Mouse (Mus musculus): ENCODE results near the gene Yipf1. TPM values are rescaled to one million over a fixed set of nuclear protein-coding genes. Genes with fewer than 3 reads are reported as not detected.

Gene Yipf1
- polyA plus RNA-seq, 1 experiment from 2014 or later = 35.9 TPM

DNA sequence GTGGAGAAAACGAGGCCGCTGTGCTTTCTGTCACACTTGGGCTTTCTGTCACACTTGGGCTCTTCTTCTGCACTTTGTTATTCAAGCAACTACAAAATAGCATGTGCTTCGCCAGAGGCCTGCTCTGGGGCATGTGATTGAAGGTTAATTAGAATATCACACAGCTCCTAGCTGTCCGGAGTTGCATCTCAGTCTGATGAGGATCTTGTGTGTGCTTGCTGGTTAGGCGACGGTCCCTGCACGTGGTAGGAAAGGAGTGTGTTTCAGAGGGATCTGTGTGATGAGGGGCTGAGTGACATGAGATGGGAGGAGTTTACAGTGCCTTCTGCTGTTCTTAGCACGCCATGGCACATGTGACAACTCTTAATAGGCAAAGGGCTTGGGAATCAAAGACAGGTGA lies 73.3 kb downstream of the Yipf1 start:
- H3K4me3 ChIP-seq (ENCODE audit: low read depth, low read length) = no peak overlapping the region
- TF ChIP-seq CTCF (IDR thresholded peaks at IDR 0.05; ENCODE audit: low read depth) = no peak
- TF ChIP-seq EP300 (IDR thresholded peaks at IDR 0.05; ENCODE audit: low read depth) = no peak
- no peaks in the 10 kb centered on the region for H3K9me3 ChIP-seq (ENCODE audit: low read length)
- 88% methylated on average over 8 of the region's 8 CpGs for WGBS (ENCODE audit: insufficient replicate concordance)
- DNase-seq = no peak
- H3K27me3 ChIP-seq (ENCODE audit: insufficient read depth, low read length) = no peaks in the 10 kb centered on the region
- no peaks in the 10 kb centered on the region for H3K4me1 ChIP-seq (ENCODE audit: insufficient read depth)
- no peak for ATAC-seq
- H3K9ac ChIP-seq (replicated peaks) = no peak overlapping the region
- peaks cover 65% of the 10 kb centered on the region for H3K36me3 ChIP-seq (replicated peaks; ENCODE audit: insufficient read depth, low read length)
- H3K4me2 ChIP-seq (ENCODE audit: low read depth, low read length) = no peak overlapping the region
- no peak overlapping the region for H3K27ac ChIP-seq (ENCODE audit: low read depth)

GRCm38 (mm10) chr4:107388291-107388690 lies 74.1 kb downstream of the Yipf1 start:
- Histone ChIP-seq H3K9me3 (ENCODE audit: low read length) (no peaks in the 10 kb centered on the region), H3K36me3 (replicated peaks; ENCODE audit: insufficient read depth, low read length) (peaks cover 59% of the 10 kb centered on the region), H3K4me1 (ENCODE audit: insufficient read depth) (no peaks in the 10 kb centered on the region), H3K4me3 (ENCODE audit: low read depth, low read length) (no peak overlapping the region), H3K4me2 (ENCODE audit: low read depth, low read length) (no peak overlapping the region), H3K27ac (ENCODE audit: low read depth) (no peak overlapping the region), H3K9ac (replicated peaks) (no peak overlapping the region), H3K27me3 (ENCODE audit: insufficient read depth, low read length) (no peaks in the 10 kb centered on the region)
- DNase-seq (no peak), ATAC-seq (peak; percentile 80)
- TF ChIP-seq CTCF (IDR thresholded peaks at IDR 0.05; ENCODE audit: low read depth) = no peak
- no peak for TF ChIP-seq EP300 (IDR thresholded peaks at IDR 0.05; ENCODE audit: low read depth)
- WGBS (ENCODE audit: insufficient replicate concordance) = 79% methylated on average over 2 of the region's 2 CpGs

DNA sequence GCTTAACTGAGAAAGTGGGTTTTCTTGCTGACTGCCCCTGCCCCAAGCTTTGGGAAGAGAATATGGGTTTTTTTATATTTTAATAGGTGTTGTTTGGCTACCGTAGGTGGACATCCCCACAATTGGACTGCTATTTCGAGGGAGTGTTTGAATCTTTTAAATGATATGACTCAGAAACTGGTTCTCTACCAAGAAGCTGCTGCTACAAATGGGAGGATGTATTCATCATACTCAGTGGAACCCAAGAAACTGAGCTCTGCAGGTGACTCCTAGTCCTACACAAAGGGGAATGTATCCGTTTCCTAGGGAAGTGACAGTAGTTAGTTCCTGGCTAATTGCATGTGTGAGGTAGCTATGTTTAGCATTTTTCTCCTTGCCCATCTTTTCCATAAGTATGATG lies 75.2 kb downstream of the Yipf1 start:
- TF ChIP-seq EP300 (IDR thresholded peaks at IDR 0.05; ENCODE audit: low read depth) = no peak
- no peak for TF ChIP-seq CTCF (IDR thresholded peaks at IDR 0.05; ENCODE audit: low read depth)
- Histone ChIP-seq H3K4me2 (ENCODE audit: low read depth, low read length) (no peak overlapping the region), H3K27ac (ENCODE audit: low read depth) (no peak overlapping the region), H3K4me1 (ENCODE audit: insufficient read depth) (no peaks in the 10 kb centered on the region), H3K27me3 (ENCODE audit: insufficient read depth, low read length) (no peaks in the 10 kb centered on the region), H3K4me3 (ENCODE audit: low read depth, low read length) (no peak overlapping the region), H3K9me3 (ENCODE audit: low read length) (no peaks in the 10 kb centered on the region), H3K9ac (replicated peaks) (no peak overlapping the region), H3K36me3 (replicated peaks; ENCODE audit: insufficient read depth, low read length) (peaks cover 60% of the 10 kb centered on the region)
- ATAC-seq = no peak
- WGBS (ENCODE audit: insufficient replicate concordance) = 86% methylated on average over 3 of the region's 3 CpGs
- DNase-seq = no peak

GRCm38 (mm10) chr4:107393771-107394170 lies 79.6 kb downstream of the Yipf1 start:
- no peak for TF ChIP-seq EP300 (IDR thresholded peaks at IDR 0.05; ENCODE audit: low read depth)
- TF ChIP-seq CTCF (IDR thresholded peaks at IDR 0.05; ENCODE audit: low read depth) = no peak
- no peak overlapping the region for H3K27ac ChIP-seq (ENCODE audit: low read depth)
- H3K27me3 ChIP-seq (ENCODE audit: insufficient read depth, low read length) = no peaks in the 10 kb centered on the region
- DNase-seq (no peak), ATAC-seq (no peak)
- H3K4me3 ChIP-seq (ENCODE audit: low read depth, low read length) = no peak overlapping the region
- 90% methylated on average over 2 of the region's 2 CpGs for WGBS (ENCODE audit: insufficient replicate concordance)
- peaks cover 44% of the 10 kb centered on the region for H3K36me3 ChIP-seq (replicated peaks; ENCODE audit: insufficient read depth, low read length)
- no peaks in the 10 kb centered on the region for H3K4me1 ChIP-seq (ENCODE audit: insufficient read depth)
- no peak overlapping the region for H3K9ac ChIP-seq (replicated peaks)
- H3K9me3 ChIP-seq (ENCODE audit: low read length) = no peaks in the 10 kb centered on the region
- H3K4me2 ChIP-seq (ENCODE audit: low read depth, low read length) = no peak overlapping the region

Other genes with a start within 250 kb of the Yipf1 start
- gene Mrpl37, start 247.5 kb upstream of the Yipf1 start, polyA plus RNA-seq (2015; fragmentation: Nextera tagmentation; extraction: Ambion mirVana) = 36.2 and 38.6 TPM in 2 replicates
- 2.8 and 3.1 TPM in 2 replicates for gene Cyb5rl, start 247.4 kb upstream of the Yipf1 start, polyA plus RNA-seq (2015; fragmentation: Nextera tagmentation; extraction: Ambion mirVana)
- gene Cdcp2, start 217.5 kb upstream of the Yipf1 start, polyA plus RNA-seq (2015; fragmentation: Nextera tagmentation; extraction: Ambion mirVana) = not detected in 2 replicates
- 282 and 296 TPM in 2 replicates for gene Tmem59, start 136.0 kb upstream of the Yipf1 start, polyA plus RNA-seq (2015; fragmentation: Nextera tagmentation; extraction: Ambion mirVana)
- 12.7 TPM in 2 replicates for gene Tceanc2, start 135.2 kb upstream of the Yipf1 start, polyA plus RNA-seq (2015; fragmentation: Nextera tagmentation; extraction: Ambion mirVana)
- gene Ldlrad1, start 105.2 kb upstream of the Yipf1 start, polyA plus RNA-seq (2015; fragmentation: Nextera tagmentation; extraction: Ambion mirVana) = not detected in 2 replicates
- 15.0 and 15.9 TPM in 2 replicates for gene Lrrc42, start 60.8 kb upstream of the Yipf1 start, polyA plus RNA-seq (2015; fragmentation: Nextera tagmentation; extraction: Ambion mirVana)
- gene Hspb11, start 60.8 kb upstream of the Yipf1 start, polyA plus RNA-seq (2015; fragmentation: Nextera tagmentation; extraction: Ambion mirVana) = 17.4 and 18.1 TPM in 2 replicates
- 6.0 and 10.3 TPM in 2 replicates for gene Dio1, start 7.2 kb upstream of the Yipf1 start, polyA plus RNA-seq (2015; fragmentation: Nextera tagmentation; extraction: Ambion mirVana)
- gene Ndc1, start 53.4 kb downstream of the Yipf1 start, polyA plus RNA-seq (2015; fragmentation: Nextera tagmentation; extraction: Ambion mirVana) = 7.6 and 8.9 TPM in 2 replicates
- 0.17 and 0.18 TPM in 2 replicates for gene Glis1, start 120.2 kb downstream of the Yipf1 start, polyA plus RNA-seq (2015; fragmentation: Nextera tagmentation; extraction: Ambion mirVana)

Measured in liver, postnatal 0 days (tissue).